Mouse (Mus musculus) forebrain, embryonic 12.5 days (tissue): ENCODE measurements around the gene Robo3. TPM values are rescaled to one million over a fixed set of nuclear protein-coding genes. Genes with fewer than 3 reads are reported as not detected.

Experiments used
- ATAC-seq: fragments of 200-750 bp; cut with Nextera tagmentation; 2 replicates; pipeline ENCODE4 v1.8.0; 2017; ENCODE audit warnings: moderate TSS enrichment; ENCODE audit not compliant: low FRiP score
- H3K27ac ChIP-seq: fragments of 300-500 bp; sonication (generic); 2 replicates; pipeline ENCODE4 v1.5.1; 2016; ENCODE audit warnings: mild to moderate bottlenecking
- H3K27me3 ChIP-seq: fragments of 300-500 bp; sonication (generic); 2 replicates; pipeline ENCODE4 v1.6.1; 2016; ENCODE audit warnings: mild to moderate bottlenecking
- H3K36me3 ChIP-seq: fragments of 300-500 bp; sonication (generic); replicated peaks from 2 replicates; pipeline ENCODE4 v1.6.1; 2016; ENCODE audit warnings: mild to moderate bottlenecking
- H3K4me1 ChIP-seq: fragments of 300-500 bp; sonication (generic); 2 replicates; pipeline ENCODE4 v1.6.1; 2016
- H3K4me2 ChIP-seq: fragments of 300-500 bp; sonication (generic); 2 replicates; pipeline ENCODE4 v1.6.1; 2016; ENCODE audit warnings: mild to moderate bottlenecking, moderate library complexity
- H3K4me3 ChIP-seq: fragments of 300-500 bp; sonication (generic); replicated peaks from 2 replicates; pipeline ENCODE4 v1.5.1; 2016; ENCODE audit warnings: mild to moderate bottlenecking
- H3K9ac ChIP-seq: fragments of 300-500 bp; sonication (generic); 2 replicates; pipeline ENCODE4 v1.6.1; 2016; ENCODE audit warnings: mild to moderate bottlenecking
- H3K9me3 ChIP-seq: fragments of 300-500 bp; sonication (generic); 2 replicates; pipeline ENCODE4 v1.6.1; 2016
- WGBS: fragments of 180-500 bp; shearing (Covaris S2); methylation state at CpG from one replicate; pipeline ENCODE4 v1.1.7; 2016; 5-methylcytosine and 5-hydroxymethylcytosine counted together
- polyA plus RNA-seq: library from polyadenylated mRNA; unstranded; fragments of >200 nt; fragmentation: Nextera tagmentation; extraction: Ambion mirVana; gene quantifications from 2 replicates; pipeline ENCODE4 v1.2.1, GENCODE M21; 2016

The Robo3 gene
- polyA plus RNA-seq, 1 experiment from 2014 or later = 24.1 TPM

DNA sequence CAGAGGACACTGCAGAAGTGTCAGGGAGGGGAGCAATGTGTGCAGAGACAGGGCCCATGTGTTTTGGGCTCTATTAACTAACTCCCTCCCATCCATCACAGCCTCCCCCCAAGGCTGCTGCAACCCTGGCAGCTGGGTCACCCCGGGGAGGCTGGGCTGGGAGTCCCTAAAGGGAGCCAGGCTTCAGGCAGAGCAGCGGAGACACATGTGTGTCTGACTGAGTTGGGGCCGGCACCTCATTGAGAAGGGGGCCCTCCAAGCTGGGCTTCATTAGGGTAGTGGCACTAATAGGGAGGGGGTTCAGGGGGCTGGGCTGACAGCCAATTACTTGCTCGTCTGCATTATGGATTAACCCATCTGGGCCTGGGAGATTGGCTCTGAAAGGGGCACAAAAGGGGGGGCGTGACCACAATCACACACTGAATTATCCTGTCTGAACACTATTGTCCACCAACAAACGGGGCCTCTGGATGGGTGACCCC, 21.0 kb upstream of the Robo3 start:
- peak overlapping the region; percentile 78 for H3K27ac ChIP-seq
- 0% methylated on average over 6 of the region's 6 CpGs for WGBS
- H3K36me3 ChIP-seq = no peaks in the 10 kb centered on the region
- H3K9me3 ChIP-seq = no peaks in the 10 kb centered on the region
- H3K9ac ChIP-seq = no peak overlapping the region
- H3K4me2 ChIP-seq = peak overlapping the region; percentile 10
- ATAC-seq = peak; percentile 80
- H3K4me1 ChIP-seq = peaks cover 79% of the 10 kb centered on the region
- no peak overlapping the region for H3K4me3 ChIP-seq
- peaks cover 46% of the 10 kb centered on the region for H3K27me3 ChIP-seq

- WGBS = 29% methylated on average over 4 of the region's 4 CpGs
- Histone ChIP-seq H3K9ac (no peak overlapping the region), H3K27me3 (peaks cover 38% of the 10 kb centered on the region), H3K9me3 (no peaks in the 10 kb centered on the region), H3K4me3 (no peak overlapping the region), H3K36me3 (no peaks in the 10 kb centered on the region), H3K27ac (peak overlapping the region; percentile 78), H3K4me2 (no peak overlapping the region), H3K4me1 (peaks cover 73% of the 10 kb centered on the region)
- ATAC-seq = no peak
These were observed 20.3 kb upstream of the Robo3 start for GRCm38 (mm10) chr9:37453328-37453727.

DNA sequence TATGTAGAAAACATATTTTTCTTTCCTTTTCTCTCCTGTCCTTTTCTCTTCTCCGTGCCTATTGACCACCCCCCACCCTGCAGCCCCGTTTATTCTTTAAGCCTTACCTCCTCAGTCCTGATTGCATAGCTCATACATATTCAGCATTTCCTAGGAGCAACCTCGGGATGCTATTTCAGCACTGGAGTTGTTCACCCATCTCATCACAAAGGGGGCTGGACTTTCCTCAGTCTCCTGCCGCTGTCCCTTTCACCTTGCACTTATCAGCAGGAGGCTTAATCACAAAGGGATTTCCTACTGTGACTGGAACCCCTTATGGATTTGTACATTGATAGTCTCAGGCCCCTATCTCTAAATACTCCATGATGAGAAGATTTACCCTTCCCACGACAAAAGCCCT, 19.4 kb upstream of the Robo3 start:
- Histone ChIP-seq H3K9ac (no peak overlapping the region), H3K4me3 (no peak overlapping the region), H3K4me1 (peaks cover 64% of the 10 kb centered on the region), H3K27me3 (peaks cover 30% of the 10 kb centered on the region), H3K9me3 (no peaks in the 10 kb centered on the region), H3K27ac (peak overlapping the region; percentile 51), H3K4me2 (peak overlapping the region; percentile 11), H3K36me3 (no peaks in the 10 kb centered on the region)
- no peak for ATAC-seq
- 2% methylated on average over 5 of the region's 5 CpGs for WGBS

DNA sequence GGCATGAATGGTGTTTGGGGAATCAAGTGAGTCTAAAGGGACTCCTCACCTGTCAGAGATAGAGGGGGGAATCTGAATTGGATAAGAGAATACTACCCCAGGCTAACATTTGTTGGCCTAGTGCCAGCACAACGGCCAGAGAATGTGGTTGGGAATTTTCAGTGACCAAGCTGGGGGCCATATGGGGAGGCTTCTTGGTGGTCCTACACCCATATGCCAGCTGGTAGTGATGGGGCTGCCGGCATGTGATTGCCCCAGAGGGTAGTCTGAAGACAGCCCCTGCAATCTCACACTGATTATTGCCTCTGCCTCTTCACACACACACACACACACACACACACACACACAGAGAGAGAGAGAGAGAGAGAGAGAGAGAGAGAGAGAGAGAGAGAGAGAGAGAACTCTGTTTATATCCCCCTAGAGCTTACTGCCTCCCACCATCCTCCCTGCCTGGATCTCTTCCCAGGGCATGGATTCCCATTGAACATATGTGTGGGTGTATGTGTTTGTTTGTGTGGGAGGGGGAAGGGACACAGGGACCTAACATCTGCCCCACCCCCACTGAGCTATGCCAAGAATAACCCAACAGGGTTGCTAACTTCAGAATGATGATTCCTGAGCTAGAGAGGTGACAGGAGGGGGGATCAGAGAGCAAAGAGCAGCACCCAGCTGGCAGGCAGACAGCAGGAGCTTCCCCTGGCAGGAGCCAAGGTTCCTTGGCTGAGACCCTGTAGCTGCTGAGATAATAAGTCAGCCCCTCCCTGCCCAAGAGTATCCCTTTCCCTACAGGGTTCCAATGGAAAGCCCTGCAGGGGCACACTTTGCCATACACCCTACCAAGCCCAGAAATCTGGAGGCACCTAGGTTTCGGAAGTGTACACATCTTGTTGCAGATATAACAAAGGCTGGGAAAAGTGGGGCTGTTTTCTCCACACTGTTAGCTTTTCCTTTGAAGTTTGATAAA, 5.0 kb upstream of the Robo3 start:
- no peaks in the 10 kb centered on the region for H3K36me3 ChIP-seq
- peaks cover 33% of the 10 kb centered on the region for H3K27me3 ChIP-seq
- ATAC-seq = peak; percentile 70
- H3K9ac ChIP-seq = no peak overlapping the region
- H3K9me3 ChIP-seq = no peaks in the 10 kb centered on the region
- peaks cover 26% of the 10 kb centered on the region for H3K4me1 ChIP-seq
- 59% methylated on average over 3 of the region's 3 CpGs for whole genome bisulfite sequencing
- peak overlapping the region; percentile 32 for H3K27ac ChIP-seq
- no peak overlapping the region for H3K4me3 ChIP-seq
- no peak overlapping the region for H3K4me2 ChIP-seq

GRCm38 (mm10) chr9:37435616-37436015, 2.6 kb upstream of the Robo3 start:
- Histone ChIP-seq H3K4me2 (no peak overlapping the region), H3K9ac (no peak overlapping the region), H3K27ac (no peak overlapping the region), H3K27me3 (peaks cover 58% of the 10 kb centered on the region), H3K36me3 (no peaks in the 10 kb centered on the region), H3K4me1 (peaks cover 40% of the 10 kb centered on the region), H3K9me3 (no peaks in the 10 kb centered on the region), H3K4me3 (no peak overlapping the region)
- no peak for ATAC-seq
- 7% methylated on average over 4 of the region's 4 CpGs for WGBS

GRCm38 (mm10) chr9:37434932-37435331, 1.9 kb upstream of the Robo3 start:
- H3K4me3 ChIP-seq = no peak overlapping the region
- H3K4me1 ChIP-seq = peaks cover 40% of the 10 kb centered on the region
- no peak overlapping the region for H3K4me2 ChIP-seq
- no peak overlapping the region for H3K27ac ChIP-seq
- WGBS = under 1% methylated on average over 14 of the region's 14 CpGs
- ATAC-seq = no peak
- peaks cover 63% of the 10 kb centered on the region for H3K27me3 ChIP-seq
- no peaks in the 10 kb centered on the region for H3K36me3 ChIP-seq
- H3K9ac ChIP-seq = no peak overlapping the region
- no peaks in the 10 kb centered on the region for H3K9me3 ChIP-seq

DNA sequence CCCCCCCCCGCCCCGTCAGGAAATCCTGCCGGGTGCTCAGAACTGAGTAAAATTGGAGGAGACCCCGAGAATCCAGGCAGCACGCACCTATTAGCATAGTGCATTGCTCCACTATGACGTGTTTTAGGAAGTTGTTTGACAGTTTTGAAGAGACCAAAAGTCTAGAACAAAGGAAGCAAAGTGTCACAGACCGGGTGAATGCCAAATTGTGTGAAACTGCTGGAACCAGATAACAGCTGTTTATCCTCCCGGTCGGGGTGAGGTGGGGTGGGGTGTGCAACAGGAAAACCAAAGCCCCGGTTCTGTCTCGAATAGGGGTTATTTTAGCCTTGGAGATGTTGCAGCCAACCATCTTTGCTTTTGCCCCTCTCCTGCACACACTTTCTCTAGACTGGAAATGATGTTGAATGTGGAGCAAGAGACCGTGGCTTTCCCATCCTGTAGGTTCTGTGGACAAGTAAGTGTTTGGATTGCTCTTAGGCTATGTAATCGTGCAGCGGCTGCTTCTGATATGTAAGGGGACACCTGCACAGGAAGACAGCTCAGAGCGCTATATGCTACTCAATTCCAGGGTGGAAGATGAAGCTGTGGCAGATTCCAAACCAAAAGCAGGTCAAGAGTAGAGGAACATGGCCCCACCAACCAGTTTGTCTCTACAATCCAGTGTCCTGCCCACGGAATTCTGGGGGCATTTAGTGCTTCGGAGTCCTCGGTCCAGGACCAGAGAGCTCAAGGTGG, 946 bp upstream of the Robo3 start:
- no peak for ATAC-seq
- Histone ChIP-seq H3K27me3 (peaks cover 72% of the 10 kb centered on the region), H3K36me3 (no peaks in the 10 kb centered on the region), H3K4me1 (peaks cover 40% of the 10 kb centered on the region), H3K9me3 (no peaks in the 10 kb centered on the region), H3K4me3 (peak overlapping the region; percentile 43), H3K27ac (no peak overlapping the region), H3K9ac (no peak overlapping the region), H3K4me2 (peak overlapping the region; percentile 69)
- WGBS = 3% methylated on average over 18 of the region's 18 CpGs

GRCm38 (mm10) chr9:37432026-37432666, 900 bp downstream of the Robo3 start:
- Histone ChIP-seq H3K36me3 (no peaks in the 10 kb centered on the region), H3K9me3 (no peaks in the 10 kb centered on the region), H3K27ac (no peak overlapping the region), H3K27me3 (peaks cover 80% of the 10 kb centered on the region), H3K4me2 (peak overlapping the region; percentile 69), H3K4me3 (peak overlapping the region; percentile 43), H3K9ac (0 out of 2 replicates have a peak overlapping the region, but pooled peaks have one; percentile 50), H3K4me1 (peaks cover 34% of the 10 kb centered on the region)
- ATAC-seq = peak; percentile 76; the same call in 1 of the 2 replicates
- WGBS = under 1% methylated on average over 16 of the region's 17 CpGs

DNA sequence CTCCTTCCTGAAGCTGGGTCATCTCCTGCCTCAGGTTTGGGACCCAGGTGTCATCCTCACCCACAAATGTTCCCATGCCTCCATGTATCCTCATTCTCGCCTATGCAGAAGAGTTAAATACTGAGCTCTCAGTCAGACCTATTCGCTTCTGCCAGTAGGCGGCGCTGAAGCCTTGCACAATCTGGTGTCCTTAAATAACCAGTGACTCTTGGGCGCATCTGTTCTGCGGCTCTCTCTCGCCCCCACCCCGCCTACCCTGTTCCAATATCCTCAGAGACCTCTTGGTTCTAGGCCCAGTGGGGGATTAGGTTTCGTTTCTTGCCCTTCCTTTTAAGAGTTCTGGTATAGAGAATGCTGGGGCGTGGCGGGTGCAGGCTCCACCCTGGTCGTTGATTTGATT, 2.5 kb downstream of the Robo3 start:
- peak; percentile 80 for ATAC-seq
- Histone ChIP-seq H3K4me2 (peak overlapping the region; percentile 43), H3K4me1 (peaks cover 34% of the 10 kb centered on the region), H3K36me3 (no peaks in the 10 kb centered on the region), H3K27me3 (peaks cover 76% of the 10 kb centered on the region), H3K9me3 (no peaks in the 10 kb centered on the region), H3K27ac (no peak overlapping the region), H3K9ac (no peak overlapping the region), H3K4me3 (peak overlapping the region; percentile 19)
- 2% methylated on average over 12 of the region's 12 CpGs for WGBS

DNA sequence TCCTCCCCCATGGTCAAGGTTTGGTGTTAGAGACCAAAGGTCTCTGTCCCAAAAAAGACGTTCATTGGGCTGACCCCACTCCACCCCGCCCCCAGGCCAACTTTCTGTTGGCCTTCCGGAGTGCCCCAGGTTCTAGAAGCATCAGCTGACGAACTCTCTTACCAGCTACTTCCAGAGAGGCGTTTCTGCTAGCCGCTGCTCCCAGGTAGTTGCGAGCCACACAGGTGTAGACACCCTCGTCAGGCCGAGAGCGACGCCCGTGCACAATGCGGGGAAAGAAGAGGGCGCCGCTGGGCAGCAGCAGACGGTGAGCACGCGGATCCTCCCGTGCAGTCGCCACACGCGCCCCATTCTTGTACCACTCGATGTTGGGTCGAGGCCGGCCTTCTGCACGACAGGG, 3.7 kb downstream of the Robo3 start:
- Histone ChIP-seq H3K27ac (no peak overlapping the region), H3K4me1 (peaks cover 27% of the 10 kb centered on the region), H3K9me3 (no peaks in the 10 kb centered on the region), H3K9ac (no peak overlapping the region), H3K4me3 (no peak overlapping the region), H3K27me3 (peaks cover 69% of the 10 kb centered on the region), H3K4me2 (no peak overlapping the region), H3K36me3 (no peaks in the 10 kb centered on the region)
- 42% methylated on average over 26 of the region's 26 CpGs for WGBS
- ATAC-seq = no peak

- H3K9ac ChIP-seq = no peak overlapping the region
- no peak overlapping the region; the same call in 1 of the 2 replicates for H3K4me3 ChIP-seq
- peaks cover 11% of the 10 kb centered on the region for H3K4me1 ChIP-seq
- peak; percentile 27; the same call in 1 of the 2 replicates for ATAC-seq
- H3K27me3 ChIP-seq = peaks cover 27% of the 10 kb centered on the region
- H3K36me3 ChIP-seq = no peaks in the 10 kb centered on the region
- H3K4me2 ChIP-seq = peak overlapping the region; percentile 50
- no peak overlapping the region for H3K27ac ChIP-seq
- no peaks in the 10 kb centered on the region for H3K9me3 ChIP-seq
- WGBS = 36% methylated on average over 12 of the region's 12 CpGs
These were observed 11.8 kb downstream of the Robo3 start for GRCm38 (mm10) chr9:37421239-37421638.

- no peaks in the 10 kb centered on the region for H3K36me3 ChIP-seq
- H3K9ac ChIP-seq = 0 out of 2 replicates have a peak overlapping the region, but pooled peaks have one; percentile 25
- no peaks in the 10 kb centered on the region for H3K9me3 ChIP-seq
- peak overlapping the region; percentile 23; the same call in 1 of the 2 replicates for H3K4me3 ChIP-seq
- no peak overlapping the region for H3K27ac ChIP-seq
- peaks cover 11% of the 10 kb centered on the region for H3K4me1 ChIP-seq
- ATAC-seq = peak; percentile 87
- under 1% methylated on average over 27 of the region's 27 CpGs for WGBS
- H3K4me2 ChIP-seq = peak overlapping the region; percentile 50
- H3K27me3 ChIP-seq = peaks cover 27% of the 10 kb centered on the region
These were observed 12.4 kb downstream of the Robo3 start for GRCm38 (mm10) chr9:37420676-37421075.
